Mouse (Mus musculus) gastrocnemius, adult 8-10 months (tissue): ENCODE results near the gene Tmsb10. TPM values are rescaled to one million over a fixed set of nuclear protein-coding genes. Genes with fewer than 3 reads are reported as not detected.

Experiments
- DNase-seq, 2 experiments: peaks; one replicate each; pipeline ENCODE4 v3.0.0; 2022; ENCODE audit warnings: low spot score in 2 of 2
- total RNA-seq, 4 experiments: library from RNA; stranded (reverse); gene quantifications; 2 replicates each; pipeline ENCODE4 v1.2.4; 2022

The Tmsb10 gene
- total RNA-seq, 4 experiments from 2014 or later, result 16.2 to 39.9 (median 26.6) TPM

- DNase-seq, result no peak
These were observed 44.3 kb downstream of the Tmsb10 start for GRCm38 (mm10) chr6:72914087-72914749.

- DNase-seq, result no peak
These were observed 47.3 kb downstream of the Tmsb10 start for GRCm38 (mm10) chr6:72911261-72911660.

Other genes starting within 250 kb of the Tmsb10 start
- 1 to 10 TPM; 3.0 to 5.0 (median 4.2) TPM for gene Tcf7l1, start 169.5 kb downstream of the Tmsb10 start, total RNA-seq
- 100 to 1,000 TPM; 181 to 260 (median 210) TPM for gene Kcmf1, start 58.8 kb downstream of the Tmsb10 start, total RNA-seq